Mouse (Mus musculus) frontal cortex, postnatal 14 days (tissue): ENCODE results near the gene Arhgap30.

ENCODE experiments used
- DNase-seq, 2 experiments: peaks; one replicate each; pipeline ENCODE4 v3.0.0; 2022; ENCODE audit warnings: low spot score in 2 of 2

Arhgap30 gene

DNA sequence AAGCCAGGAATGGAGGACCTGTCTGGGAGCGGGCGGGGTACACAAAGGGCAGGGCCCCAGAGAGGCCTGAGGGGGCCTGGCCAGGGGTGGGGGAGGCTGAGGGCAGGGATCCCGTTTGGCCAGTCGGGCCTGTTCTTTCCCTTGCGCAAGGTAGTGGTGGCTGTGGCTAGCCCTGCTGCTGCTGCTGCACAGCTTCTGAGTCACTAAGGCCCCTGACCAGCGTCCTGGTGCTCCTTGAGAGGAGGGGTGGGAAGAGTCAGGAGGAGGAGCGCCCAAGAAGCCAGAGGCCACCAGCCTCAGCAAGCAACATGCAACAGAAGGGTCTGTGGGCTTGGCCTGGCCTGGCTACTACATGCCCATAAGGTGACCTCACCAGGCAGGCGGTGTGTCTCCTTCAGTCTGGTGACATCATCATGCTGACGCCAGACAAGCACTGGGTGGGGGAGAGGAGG, 13.1 kb upstream of the Arhgap30 start:
- DNase-seq = no peak

DNA sequence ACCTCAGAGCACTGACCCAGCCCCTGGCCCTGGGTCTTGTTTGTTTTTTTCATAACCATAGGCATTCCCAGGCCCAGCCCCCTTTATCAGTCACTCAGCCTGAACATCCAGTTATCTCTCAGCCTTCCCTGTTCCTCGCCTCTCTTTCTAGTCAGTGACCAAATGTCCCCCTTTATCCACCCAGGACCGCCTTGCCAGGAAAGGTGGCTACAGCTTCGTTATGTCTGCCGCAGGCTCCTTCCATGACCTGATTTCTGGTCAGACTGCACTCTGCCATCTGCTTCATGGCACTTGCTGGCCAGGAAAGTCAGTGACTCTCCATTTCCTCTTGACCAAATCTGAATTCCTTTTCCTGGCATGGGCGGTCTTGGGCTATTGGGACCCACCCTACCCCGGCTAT, 10.5 kb upstream of the Arhgap30 start:
- no peak for DNase-seq

- peak; percentile 53 to 62 for DNase-seq
These were observed 8.7 kb upstream of the Arhgap30 start for GRCm38 (mm10) chr1:171379935-171380599.

DNA sequence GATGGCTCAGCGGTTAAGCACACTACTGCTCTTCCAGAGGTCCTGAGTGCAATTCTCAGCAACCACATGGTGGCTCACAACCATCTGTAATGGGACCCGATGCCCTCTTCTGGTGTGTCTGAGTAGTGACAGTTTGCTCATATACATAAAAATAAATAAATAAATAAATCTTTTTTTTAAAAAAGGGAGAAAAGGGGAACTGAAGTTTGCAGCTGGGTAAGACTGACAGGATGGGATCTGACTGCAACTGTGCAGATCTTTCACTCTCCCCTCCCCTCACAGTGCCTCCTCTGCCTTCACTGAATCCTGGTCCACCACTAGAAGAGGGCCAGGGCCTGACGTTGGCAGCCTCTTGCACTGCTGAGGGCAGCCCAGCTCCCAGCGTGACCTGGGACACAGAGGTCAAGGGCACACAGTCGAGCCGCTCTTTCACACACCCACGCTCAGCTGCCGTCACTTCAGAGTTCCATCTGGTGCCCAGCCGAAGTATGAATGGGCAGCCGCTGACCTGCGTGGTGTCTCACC, 6.6 kb upstream of the Arhgap30 start:
- no peak for DNase-seq

DNA sequence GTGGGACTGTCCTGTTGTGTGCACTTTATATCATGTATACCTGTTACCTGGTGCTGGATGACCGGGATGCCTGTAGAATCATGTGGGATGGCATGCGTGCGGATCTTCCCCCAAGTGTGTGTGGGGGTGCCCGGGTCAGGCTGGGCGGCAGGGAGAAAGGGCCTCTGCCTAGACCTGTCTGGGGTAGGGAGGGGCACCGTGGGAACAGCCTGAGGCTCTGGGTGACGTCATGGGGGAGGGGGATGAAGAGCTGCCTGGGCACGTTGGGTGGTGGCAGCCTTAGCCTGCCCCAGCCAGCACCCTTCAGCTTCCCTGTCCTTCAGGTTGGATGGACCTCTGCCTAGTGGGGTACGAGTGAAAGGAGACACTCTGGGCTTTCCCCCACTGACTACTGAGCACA, 4.4 kb upstream of the Arhgap30 start:
- DNase-seq = no peak

- DNase-seq = no peak
These were observed 3.6 kb upstream of the Arhgap30 start for GRCm38 (mm10) chr1:171385171-171385570.

GRCm38 (mm10) chr1:171387099-171387498, 1.7 kb upstream of the Arhgap30 start:
- no peak for DNase-seq

DNA sequence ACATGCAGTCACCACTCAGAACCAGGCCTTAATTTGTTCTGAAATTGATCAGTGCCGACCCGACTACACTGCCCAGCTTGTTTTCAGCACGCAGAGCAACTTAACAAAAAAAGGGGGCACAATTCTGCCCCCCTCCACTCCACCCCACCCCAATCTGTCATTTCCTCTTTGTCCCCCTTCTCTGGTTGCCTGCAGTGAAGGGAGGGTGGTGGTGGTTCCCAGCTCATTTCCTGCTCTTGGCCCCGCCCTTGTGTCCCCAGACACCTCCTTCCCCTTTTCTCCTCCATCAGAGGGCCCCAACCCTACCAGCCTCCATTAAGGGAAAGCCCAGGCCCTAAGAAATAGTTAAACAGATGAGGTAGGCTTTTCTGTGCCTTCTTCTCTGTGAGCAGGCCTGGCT, 1.3 kb downstream of the Arhgap30 start:
- DNase-seq = no peak

DNA sequence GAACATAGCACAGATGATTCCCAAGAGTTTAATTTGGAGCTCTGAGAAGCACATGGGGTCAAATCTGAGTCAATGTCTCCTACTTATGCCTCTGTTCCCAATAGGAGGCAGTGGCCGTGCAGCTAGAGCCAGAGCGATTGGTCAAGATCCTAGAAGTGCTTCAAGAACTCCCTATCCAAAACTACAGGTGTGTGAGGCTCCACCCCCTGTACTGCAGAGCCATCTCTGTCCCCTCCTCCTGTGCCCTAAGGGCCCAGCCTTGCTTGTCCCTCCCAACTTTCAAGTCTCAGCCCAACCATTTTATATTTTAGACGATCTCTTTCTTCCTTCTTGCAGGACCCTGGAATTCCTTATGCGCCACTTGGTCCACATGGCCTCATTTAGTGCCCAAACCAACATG, 13.1 kb downstream of the Arhgap30 start:
- DNase-seq = no peak

GRCm38 (mm10) chr1:171402991-171403390, 14.2 kb downstream of the Arhgap30 start:
- no peak for DNase-seq

GRCm38 (mm10) chr1:171407263-171407662, 18.5 kb downstream of the Arhgap30 start:
- no peak for DNase-seq

- DNase-seq = no peak
These were observed 21.5 kb downstream of the Arhgap30 start for GRCm38 (mm10) chr1:171410231-171410630.

GRCm38 (mm10) chr1:171410947-171411484, 22.3 kb downstream of the Arhgap30 start, which contains the start of gene Usf1:
Gene Usf1, plus strand, starts transcription at chr1:171411313.
- DNase-seq = peak; percentile 91

DNA sequence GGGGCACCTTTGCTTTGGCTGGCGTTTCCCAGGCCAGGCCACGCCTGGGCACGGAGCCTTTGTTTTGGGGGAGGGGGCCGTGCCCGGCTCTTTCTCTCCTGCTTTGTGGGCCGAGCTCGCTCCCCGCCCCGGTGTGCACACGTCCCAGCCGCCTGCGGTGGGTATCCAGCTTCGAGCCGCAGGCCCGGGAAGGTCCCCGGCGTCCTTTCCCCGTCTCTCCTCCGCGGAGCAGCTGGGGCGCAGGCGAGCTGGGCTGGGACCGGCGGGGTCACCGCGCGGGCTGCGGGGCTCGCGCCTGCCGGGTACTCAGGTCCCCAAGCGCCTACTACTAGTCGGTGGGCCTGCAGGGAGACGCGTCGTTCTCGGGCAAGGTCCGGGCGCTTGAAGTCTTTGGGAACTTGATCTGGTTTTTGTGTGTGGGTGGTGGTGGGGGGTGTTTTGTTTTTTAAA, 22.8 kb downstream of the Arhgap30 start:
- no peak for DNase-seq

DNA sequence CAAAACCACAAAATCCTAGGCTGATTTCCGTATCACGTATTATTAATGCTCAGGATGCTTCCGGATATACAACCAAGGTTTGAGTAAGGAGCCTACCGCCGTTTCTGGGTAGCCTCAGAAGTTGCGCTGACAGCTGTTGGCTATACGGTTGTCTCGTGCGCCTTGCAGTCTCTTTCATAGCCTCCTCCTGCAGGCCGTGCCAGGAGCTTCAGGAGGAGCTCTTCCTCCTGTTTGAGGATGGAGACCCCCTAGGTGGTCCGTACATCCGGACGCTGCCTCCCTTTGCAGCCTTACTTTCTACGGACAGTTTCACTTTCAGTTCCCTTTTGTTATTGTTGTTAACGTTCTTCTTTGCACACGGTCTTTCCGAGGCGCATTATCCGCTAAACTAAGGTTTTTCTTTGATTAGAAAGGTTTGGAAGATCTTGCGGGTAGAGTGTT, 23.3 kb downstream of the Arhgap30 start:
- no peak for DNase-seq

DNA sequence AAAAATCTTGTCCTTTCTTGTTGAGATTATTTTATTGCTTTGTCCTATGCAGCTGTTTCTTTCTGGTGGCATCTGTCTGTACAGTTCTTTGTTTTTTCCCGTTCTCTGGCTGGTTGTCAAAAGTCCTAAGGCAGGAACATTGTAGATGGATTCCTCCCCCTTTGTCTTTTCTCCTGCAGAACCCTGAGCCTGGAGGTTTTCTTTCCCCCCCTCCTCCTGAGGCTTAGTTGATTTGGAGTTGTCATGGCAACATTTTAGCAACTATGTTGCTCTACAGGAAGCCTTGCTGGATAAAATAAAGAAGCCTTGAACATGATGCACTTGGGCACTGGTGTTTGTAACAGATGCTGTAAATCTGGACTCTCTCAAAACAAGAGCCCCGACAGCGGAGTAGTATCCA, 23.7 kb downstream of the Arhgap30 start:
- DNase-seq = no peak

GRCm38 (mm10) chr1:171413608-171414007, 24.9 kb downstream of the Arhgap30 start:
- DNase-seq = no peak

DNA sequence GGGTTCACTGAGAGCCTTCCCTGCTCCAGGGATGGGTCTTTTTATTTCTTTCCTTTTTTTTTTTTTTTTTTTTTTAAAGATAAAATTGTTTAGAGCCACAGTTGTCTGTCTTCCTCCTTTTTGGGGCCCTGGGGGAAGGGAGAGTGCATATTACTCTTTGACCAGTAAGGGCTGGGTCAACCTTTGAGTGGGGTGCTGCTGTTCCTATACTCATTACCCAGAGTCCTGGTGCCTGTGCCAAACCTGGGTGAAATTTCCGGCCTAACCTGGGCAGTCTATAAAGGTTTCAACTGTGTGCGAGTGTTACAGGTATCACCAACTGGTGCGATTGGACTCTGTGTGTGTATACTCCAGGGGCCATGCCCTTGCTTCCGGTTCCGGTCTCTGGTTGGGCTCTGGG, 29.9 kb downstream of the Arhgap30 start, which contains the start of gene Tstd1:
Tstd1 (plus strand) TSS at position 213 of the 400 bp plus-strand sequence.
- no peak for DNase-seq

GRCm38 (mm10) chr1:171419291-171419882, 30.6 kb downstream of the Arhgap30 start:
- no peak for DNase-seq

DNA sequence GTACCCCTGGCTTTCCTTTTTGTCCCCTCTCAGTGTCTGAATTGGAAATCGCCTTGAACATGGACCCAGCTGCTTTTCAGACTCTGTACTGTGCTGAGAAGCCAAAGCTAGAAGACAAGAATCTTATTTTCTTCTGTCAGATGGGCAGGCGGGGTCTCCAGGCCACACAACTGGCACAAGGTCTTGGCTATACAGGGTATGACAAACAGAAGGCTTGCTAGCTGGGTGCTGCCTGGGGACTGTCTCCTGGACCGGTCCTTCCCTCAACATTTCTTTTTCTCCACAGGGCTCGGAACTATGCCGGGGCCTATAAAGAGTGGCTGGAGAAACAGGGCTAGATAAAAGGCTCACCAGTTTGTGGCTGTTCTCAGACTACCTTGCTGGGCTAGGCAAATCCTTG, 31.2 kb downstream of the Arhgap30 start:
- DNase-seq = no peak

DNA sequence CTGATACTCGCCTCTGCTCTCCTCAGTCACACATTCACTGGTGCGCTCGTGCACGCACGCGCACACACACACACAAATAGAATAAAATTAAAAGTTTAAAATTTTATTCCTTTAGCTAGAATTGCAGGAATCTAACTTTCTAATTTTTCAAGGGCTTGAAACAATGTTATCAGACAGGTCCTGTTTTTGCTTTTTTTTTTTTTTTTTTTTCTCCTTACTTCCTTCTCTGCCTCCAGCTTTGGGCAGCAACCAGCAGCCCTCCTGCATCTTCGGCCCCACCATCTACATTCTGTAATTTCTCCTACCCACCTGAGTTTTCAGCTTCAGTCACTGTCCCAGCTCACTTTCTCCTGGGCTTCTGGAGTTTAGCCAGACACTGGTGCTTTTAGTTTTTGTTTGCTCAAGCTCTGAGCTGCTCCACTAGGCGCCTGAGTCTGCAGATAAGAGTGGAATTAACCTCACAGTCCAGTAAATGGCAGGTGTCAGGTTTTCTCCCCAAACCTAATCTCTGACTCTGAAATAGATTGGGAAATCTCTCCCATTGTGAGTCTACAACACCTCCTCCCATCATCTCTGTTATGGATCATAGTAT, 33.8 kb downstream of the Arhgap30 start:
- no peak for DNase-seq

DNA sequence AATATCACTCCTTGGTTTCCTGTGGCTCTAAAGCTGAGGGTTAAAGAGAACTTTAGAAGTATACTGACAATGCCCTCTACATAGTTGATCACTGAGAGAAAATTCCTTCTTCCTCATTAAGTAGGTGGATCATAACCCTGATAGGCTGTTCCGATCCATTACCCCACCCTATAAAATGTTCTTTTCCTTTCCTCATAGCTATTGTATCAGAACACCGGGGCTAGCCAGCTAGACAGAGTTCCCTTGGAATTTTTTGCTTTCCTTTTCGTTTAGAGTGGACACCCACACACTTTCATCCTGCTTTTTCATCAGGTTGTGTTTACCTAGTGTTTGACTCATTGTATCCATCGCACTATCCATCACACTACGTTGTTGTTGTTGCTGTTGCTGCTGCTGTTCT, 35.9 kb downstream of the Arhgap30 start:
- DNase-seq = no peak
